Mouse (Mus musculus): Measurements from ENCODE around the gene Olfr873.
"Not testable (repeated sequence)": the region's sequence is repeated elsewhere in the genome, so short reads cannot be mapped to it uniquely, and the experiment has no call there.

Olfr873 gene

GRCm38 (mm10) chr9:20298232-20298631, at the start of gene Olfr873:
Gene Olfr873, plus strand, starts transcription at chr9:20298532.
- no peak for DNase-seq

- DNase-seq, result no peak
These were observed 16.3 kb upstream of the Olfr873 start, which contains the start of gene Olfr39 for GRCm38 (mm10) chr9:20282051-20282450. Gene Olfr39, plus strand, starts transcription at chr9:20282351.

DNA sequence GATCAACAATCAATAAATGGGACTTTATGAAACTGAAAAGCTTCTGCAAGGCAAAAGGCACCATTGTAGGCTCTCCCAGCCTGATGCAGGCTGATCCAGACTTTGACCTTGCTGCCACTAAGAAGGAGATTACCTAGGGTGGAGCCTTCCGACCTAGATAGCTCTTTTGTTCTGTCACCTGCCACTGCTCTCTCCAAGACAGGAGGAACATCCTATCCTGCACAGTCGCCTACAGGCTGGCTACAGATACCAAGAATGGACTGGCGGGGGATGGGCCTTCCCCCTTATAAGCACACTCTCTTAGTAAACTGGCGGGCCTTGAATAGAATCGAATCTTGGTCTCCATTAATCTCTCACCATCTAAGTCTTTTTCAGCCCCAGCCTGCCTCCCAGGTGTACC, 2.8 kb upstream of the Olfr873 start:
- not testable (repeated sequence) for DNase-seq

DNA sequence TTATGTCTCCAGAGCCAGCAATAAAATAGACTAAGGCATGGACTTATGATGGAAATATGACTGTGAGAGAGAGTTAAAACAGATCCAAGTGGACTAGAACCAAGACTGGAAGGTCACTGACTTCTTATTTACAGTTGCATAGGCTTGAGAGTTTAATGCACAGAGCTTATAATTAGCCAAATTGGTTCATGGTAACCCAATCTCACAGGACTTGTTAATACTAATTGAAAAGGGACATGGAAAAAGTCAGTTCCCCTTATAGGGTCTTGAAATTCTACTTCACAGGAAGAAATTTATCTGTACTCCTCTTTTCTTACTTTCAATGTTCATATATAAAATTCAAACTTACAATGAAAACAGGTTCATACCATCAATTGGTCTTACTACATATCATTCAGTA, 37.7 kb downstream of the Olfr873 start, which contains the start of gene Olfr18:
Olfr18 (minus strand) TSS at position 101 of the 400 bp plus-strand sequence.
- DNase-seq, result no peak

GRCm38 (mm10) chr9:20348501-20348900, 50.2 kb downstream of the Olfr873 start:
- no peak for DNase-seq

All from cerebellum, adult 11-12 months (tissue).